Comparison of ENCODE assay signal across 8 mouse cellular contexts in genomic region chr12:38843801-38844295, GRCm38 (mm10).
DNase-seq lines count a peak whose midpoint lies in the region; ATAC-seq and TF ChIP-seq lines count a peak whose summit lies in the region.

No protein-coding gene starts in this region.

- peaks cover 11% of the 10 kb centered on the region for H3K4me1 ChIP-seq in hindbrain, embryonic 12.5 days

- no peak overlapping the region for H3K9ac ChIP-seq in hindbrain, embryonic 12.5 days

- H3K9me3 ChIP-seq in hindbrain, embryonic 12.5 days (replicated peaks) = no peaks in the 10 kb centered on the region

- H3K79me3 ChIP-seq in C2C12 (ENCODE audit: low read depth) = no peaks in the 10 kb centered on the region

- DNase-seq in embryo, embryonic 11.5 days (ENCODE audit: low read depth, low spot score) = peak; percentile 63
- no peak for DNase-seq in left cerebral cortex, adult 8-10 months (ENCODE audit: low spot score in 2 of 2)
- DNase-seq in cerebellum, adult 11-12 months = no peak
- no peak for DNase-seq in left cerebral cortex, postnatal 14 days (ENCODE audit: low spot score in 2 of 2)
- no peak for DNase-seq in ovary, adult 18-20 months (ENCODE audit: low spot score)

- WGBS in hindbrain, embryonic 12.5 days = 3% methylated on average over 1 of the region's 1 CpGs

- H3K79me2 ChIP-seq in C2C12 (ENCODE audit: control insufficient read depth, insufficient read depth) = no peaks in the 10 kb centered on the region

- intact Hi-C loops in left cerebral cortex, postnatal 14 days (cut with DNase I) = no loop called here

- no peak for TF ChIP-seq CTCF in C2C12 (IDR thresholded peaks at IDR 0.05; ENCODE audit: control insufficient read depth, insufficient read depth, insufficient read length)

- no peak overlapping the region for H3K4me3 ChIP-seq in C2C12 (ENCODE audit: insufficient read depth, poor library complexity, severe bottlenecking)
- H3K4me3 ChIP-seq in hindbrain, embryonic 12.5 days = no peak overlapping the region

- no peak overlapping the region for H3K4me2 ChIP-seq in hindbrain, embryonic 12.5 days (replicated peaks)

- no peak overlapping the region for H3ac ChIP-seq in C2C12 (ENCODE audit: control insufficient read depth, insufficient read length, low read depth)

- no peaks in the 10 kb centered on the region for H3K36me3 ChIP-seq in C2C12 (ENCODE audit: control insufficient read depth, insufficient read depth)
- H3K36me3 ChIP-seq in hindbrain, embryonic 12.5 days = no peaks in the 10 kb centered on the region

- no peak overlapping the region for H3K27ac ChIP-seq in hindbrain, embryonic 12.5 days

- H3K27me3 ChIP-seq in C2C12 (ENCODE audit: control insufficient read depth, insufficient read depth, insufficient read length) = no peaks in the 10 kb centered on the region
- no peaks in the 10 kb centered on the region for H3K27me3 ChIP-seq in hindbrain, embryonic 12.5 days

- ATAC-seq in hindbrain, embryonic 12.5 days (ENCODE audit: low FRiP score) = peak; percentile 96
- peak; percentile 95 for ATAC-seq in megakaryocyte, adult 5-6 weeks (ENCODE audit: poor library complexity, severe bottlenecking)

TF ChIP-seq in C2C12, 6 proteins besides CTCF, POLR2A, EP300 and RAD21:
- TF ChIP-seq USF1 (IDR thresholded peaks at IDR 0.05; ENCODE audit: low read depth) = no peak
- no peak for TF ChIP-seq MYOG (IDR thresholded peaks at IDR 0.05; ENCODE audit: control insufficient read depth, extremely low read depth, insufficient read length)
- peak; percentile 94 for TF ChIP-seq MYOD1 (IDR thresholded peaks at IDR 0.05; ENCODE audit: control insufficient read depth, insufficient read length, low read depth)
- TF ChIP-seq MAX (IDR thresholded peaks at IDR 0.05) = peak; percentile 76
- TF ChIP-seq FOSL1 (IDR thresholded peaks at IDR 0.05; ENCODE audit: insufficient read depth, low read length, poor library complexity, severe bottlenecking) = no peak
- no peak for TF ChIP-seq CEBPB (IDR thresholded peaks at IDR 0.05; ENCODE audit: low read depth)
